Mouse (Mus musculus): ENCODE data around the gene Pla1a.

- TF ChIP-seq CTCF (conservative IDR thresholded peaks at IDR 0.05; ENCODE audit: insufficient read depth, insufficient read length, low read depth, low read length) (no peak), POLR2A (IDR thresholded peaks at IDR 0.05; ENCODE audit: low read depth, low read length) (no peak)
These were observed 24.0 kb upstream of the Pla1a start for GRCm38 (mm10) chr16:38456812-38457567.
